Comparison of ENCODE assay signal across 16 mouse cellular contexts in the genomic region with DNA sequence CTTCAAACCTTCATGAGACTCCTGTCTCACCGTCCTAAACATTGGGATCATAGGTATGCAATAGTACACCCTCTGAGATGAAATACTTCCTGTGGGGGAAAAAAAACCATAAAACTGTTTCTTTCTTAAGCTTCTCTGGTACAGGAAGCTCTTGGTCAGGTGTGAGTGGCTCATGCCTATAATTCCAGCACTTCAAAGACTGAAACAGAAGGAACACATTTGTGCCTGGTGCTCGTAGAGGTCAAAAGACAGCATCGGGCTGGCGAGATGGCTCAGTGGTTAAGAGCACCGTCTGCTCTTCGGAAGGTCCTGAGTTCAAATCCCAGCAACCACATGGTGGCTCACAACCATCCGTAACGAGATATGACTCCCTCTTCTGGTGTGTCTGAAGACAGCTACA.
"Had no signal": no experiment of that assay in that cellular context is flagged by ENCODE, and none has a peak within 500 bp of the region (broad histone marks: within the 10 kb centered on the region; RNA-seq: fewer than 3 reads in every experiment).

No protein-coding gene starts in this region.

- H3K27me3 ChIP-seq: kidney, embryonic 15.5 days; limb, embryonic 13.5 days; liver, embryonic 15.5 days; midbrain, embryonic 12.5 days; neural tube, embryonic 15.5 days had no signal

- H3K4me1 ChIP-seq: kidney, embryonic 15.5 days; limb, embryonic 13.5 days; midbrain, embryonic 12.5 days had no signal

- H3K4me2 ChIP-seq: kidney, embryonic 15.5 days; limb, embryonic 13.5 days; liver, embryonic 11.5 days; liver, embryonic 15.5 days; lung, embryonic 14.5 days; midbrain, embryonic 12.5 days; neural tube, embryonic 15.5 days had no signal

- H3K9ac ChIP-seq: kidney, embryonic 15.5 days; limb, embryonic 13.5 days; liver, embryonic 15.5 days; lung, embryonic 14.5 days; midbrain, embryonic 12.5 days; neural tube, embryonic 15.5 days had no signal

- ATAC-seq: intestine, embryonic 16.5 days; midbrain, embryonic 16.5 days had no signal

- H3K9me3 ChIP-seq: kidney, embryonic 15.5 days; limb, embryonic 13.5 days; liver, embryonic 15.5 days; midbrain, embryonic 12.5 days; neural tube, embryonic 15.5 days had no signal

- H3K4me3 ChIP-seq: kidney, embryonic 15.5 days; limb, embryonic 13.5 days; liver, embryonic 15.5 days; midbrain, embryonic 12.5 days; neural tube, embryonic 15.5 days had no signal

- H3K27ac ChIP-seq: kidney, embryonic 15.5 days; limb, embryonic 13.5 days; liver, embryonic 15.5 days; midbrain, embryonic 12.5 days; neural tube, embryonic 15.5 days had no signal

- DNase-seq: kidney, adult 2 months; kidney, postnatal 14 days; layer of hippocampus, adult 9-11 months; left cerebral cortex, postnatal 4 days; lung, embryonic 14.5 days; lung, postnatal 14 days; right cerebral cortex, adult 18-20 months; right cerebral cortex, postnatal 25 days had no signal
